Mouse (Mus musculus): ENCODE results near the gene Aebp1. TPM values are rescaled to one million over a fixed set of nuclear protein-coding genes. Genes with fewer than 3 reads are reported as not detected.
"Not testable (repeated sequence)": the region's sequence is repeated elsewhere in the genome, so short reads cannot be mapped to it uniquely, and the experiment has no call there.

Gene Aebp1
- polyA plus RNA-seq, 1 experiment from 2014 or later: 8.9 TPM

GRCm38 (mm10) chr11:5877921-5878526 is 16.3 kb downstream of the Aebp1 start, which contains the start of gene Pold2:
Gene Pold2 (minus strand): TSS chr11:5878292.
- Histone ChIP-seq H3K27ac (ENCODE audit: low read depth, low read length) (peak within 1 kb of the TSS; percentile 87), H3K9me3 (ENCODE audit: control insufficient read depth, low read length) (no peaks in the 10 kb centered on the region), H3K4me2 (ENCODE audit: low read depth) (peak within 1 kb of the TSS; percentile 61), H3K36me3 (ENCODE audit: control insufficient read depth, insufficient read depth, low read length) (peaks cover 7% of the 10 kb centered on the region; the same call in 1 of the 2 replicates), H3K4me1 (ENCODE audit: control insufficient read depth, insufficient read depth, low read length) (peaks cover 16% of the 10 kb centered on the region), H3K4me3 (ENCODE audit: low read depth, low read length) (peak within 1 kb of the TSS; percentile 49), H3K9ac (ENCODE audit: low read length) (peak within 1 kb of the TSS; percentile 54), H3K27me3 (ENCODE audit: control insufficient read depth, insufficient read depth, low read length) (no peaks in the 10 kb centered on the region)
- peak; percentile 99 for DNase-seq (ENCODE audit: low spot score)
- ATAC-seq (ENCODE audit: insufficient read depth, low FRiP score, low TSS enrichment): peak; percentile 99
- whole genome bisulfite sequencing: under 1% methylated on average over 52 of the region's 52 CpGs

- H3K9ac ChIP-seq (ENCODE audit: low read length): peak overlapping the region; percentile 54
- WGBS: 42% methylated on average over 8 of the region's 8 CpGs
- peak overlapping the region; percentile 87 for H3K27ac ChIP-seq (ENCODE audit: low read depth, low read length)
- no peaks in the 10 kb centered on the region for H3K9me3 ChIP-seq (ENCODE audit: control insufficient read depth, low read length)
- H3K4me3 ChIP-seq (ENCODE audit: low read depth, low read length): peak overlapping the region; percentile 49
- DNase-seq (ENCODE audit: low spot score): no peak
- ATAC-seq (ENCODE audit: insufficient read depth, low FRiP score, low TSS enrichment): no peak; the same call in 1 of the 2 replicates
- H3K27me3 ChIP-seq (ENCODE audit: control insufficient read depth, insufficient read depth, low read length): no peaks in the 10 kb centered on the region
- peaks cover 16% of the 10 kb centered on the region for H3K4me1 ChIP-seq (ENCODE audit: control insufficient read depth, insufficient read depth, low read length)
- H3K36me3 ChIP-seq (ENCODE audit: control insufficient read depth, insufficient read depth, low read length): peaks cover 5% of the 10 kb centered on the region; the same call in 1 of the 2 replicates
- H3K4me2 ChIP-seq (ENCODE audit: low read depth): peak overlapping the region; percentile 61
Measured at GRCm38 (mm10) chr11:5878661-5879060, 16.9 kb downstream of the Aebp1 start.

- no peaks in the 10 kb centered on the region for H3K27me3 ChIP-seq (ENCODE audit: control insufficient read depth, insufficient read depth, low read length)
- ATAC-seq (ENCODE audit: insufficient read depth, low FRiP score, low TSS enrichment): no peak
- 46% methylated on average over 5 of the region's 5 CpGs for WGBS
- no peak overlapping the region for H3K27ac ChIP-seq (ENCODE audit: low read depth, low read length)
- no peaks in the 10 kb centered on the region for H3K9me3 ChIP-seq (ENCODE audit: control insufficient read depth, low read length)
- no peak overlapping the region for H3K4me2 ChIP-seq (ENCODE audit: low read depth)
- peaks cover 1% of the 10 kb centered on the region; the same call in 1 of the 2 replicates for H3K36me3 ChIP-seq (ENCODE audit: control insufficient read depth, insufficient read depth, low read length)
- H3K4me3 ChIP-seq (ENCODE audit: low read depth, low read length): no peak overlapping the region
- no peak overlapping the region for H3K9ac ChIP-seq (ENCODE audit: low read length)
- H3K4me1 ChIP-seq (ENCODE audit: control insufficient read depth, insufficient read depth, low read length): peaks cover 16% of the 10 kb centered on the region
- peak; percentile 66 for DNase-seq (ENCODE audit: low spot score)
Measured at GRCm38 (mm10) chr11:5879905-5880304, 18.2 kb downstream of the Aebp1 start.

- Histone ChIP-seq H3K9ac (ENCODE audit: low read length) (no peak overlapping the region), H3K4me1 (ENCODE audit: control insufficient read depth, insufficient read depth, low read length) (peaks cover 17% of the 10 kb centered on the region), H3K4me3 (ENCODE audit: low read depth, low read length) (no peak overlapping the region), H3K9me3 (ENCODE audit: control insufficient read depth, low read length) (no peaks in the 10 kb centered on the region), H3K36me3 (ENCODE audit: control insufficient read depth, insufficient read depth, low read length) (no peaks in the 10 kb centered on the region), H3K4me2 (ENCODE audit: low read depth) (no peak overlapping the region), H3K27me3 (ENCODE audit: control insufficient read depth, insufficient read depth, low read length) (no peaks in the 10 kb centered on the region), H3K27ac (ENCODE audit: low read depth, low read length) (no peak overlapping the region)
- WGBS: 86% methylated on average over 8 of the region's 8 CpGs
- no peak for ATAC-seq (ENCODE audit: insufficient read depth, low FRiP score, low TSS enrichment)
- DNase-seq (ENCODE audit: low spot score): no peak
Measured at GRCm38 (mm10) chr11:5882518-5882917, 20.8 kb downstream of the Aebp1 start.

GRCm38 (mm10) chr11:5886187-5886586 is 24.4 kb downstream of the Aebp1 start:
- Histone ChIP-seq H3K36me3 (ENCODE audit: control insufficient read depth, insufficient read depth, low read length) (no peaks in the 10 kb centered on the region), H3K4me2 (ENCODE audit: low read depth) (no peak overlapping the region), H3K27me3 (ENCODE audit: control insufficient read depth, insufficient read depth, low read length) (no peaks in the 10 kb centered on the region), H3K4me3 (ENCODE audit: low read depth, low read length) (no peak overlapping the region), H3K9me3 (ENCODE audit: control insufficient read depth, low read length) (no peaks in the 10 kb centered on the region), H3K27ac (ENCODE audit: low read depth, low read length) (no peak overlapping the region; the same call in 1 of the 2 replicates), H3K4me1 (ENCODE audit: control insufficient read depth, insufficient read depth, low read length) (peaks cover 17% of the 10 kb centered on the region), H3K9ac (ENCODE audit: low read length) (no peak overlapping the region)
- ATAC-seq (ENCODE audit: insufficient read depth, low FRiP score, low TSS enrichment) (no peak), DNase-seq (ENCODE audit: low spot score) (peak; percentile 63)
- WGBS: 25% methylated on average over 9 of the region's 9 CpGs

GRCm38 (mm10) chr11:5887250-5887649 is 25.5 kb downstream of the Aebp1 start:
- H3K27ac ChIP-seq (ENCODE audit: low read depth, low read length): peak overlapping the region; percentile 64
- peak; percentile 46 for DNase-seq (ENCODE audit: low spot score)
- peaks cover 20% of the 10 kb centered on the region for H3K4me1 ChIP-seq (ENCODE audit: control insufficient read depth, insufficient read depth, low read length)
- H3K4me3 ChIP-seq (ENCODE audit: low read depth, low read length): no peak overlapping the region
- 23% methylated on average over 5 of the region's 5 CpGs for WGBS
- H3K36me3 ChIP-seq (ENCODE audit: control insufficient read depth, insufficient read depth, low read length): no peaks in the 10 kb centered on the region
- ATAC-seq (ENCODE audit: insufficient read depth, low FRiP score, low TSS enrichment): peak; percentile 23; the same call in 1 of the 2 replicates
- H3K27me3 ChIP-seq (ENCODE audit: control insufficient read depth, insufficient read depth, low read length): no peaks in the 10 kb centered on the region
- H3K4me2 ChIP-seq (ENCODE audit: low read depth): no peak overlapping the region
- H3K9ac ChIP-seq (ENCODE audit: low read length): no peak overlapping the region
- H3K9me3 ChIP-seq (ENCODE audit: control insufficient read depth, low read length): no peaks in the 10 kb centered on the region

- WGBS: 62% methylated on average over 5 of the region's 5 CpGs
- peaks cover 24% of the 10 kb centered on the region for H3K4me1 ChIP-seq (ENCODE audit: control insufficient read depth, insufficient read depth, low read length)
- ATAC-seq (ENCODE audit: insufficient read depth, low FRiP score, low TSS enrichment); H3K4me2 ChIP-seq (ENCODE audit: low read depth); DNase-seq (ENCODE audit: low spot score); H3K9me3 ChIP-seq (ENCODE audit: control insufficient read depth, low read length); H3K27me3 ChIP-seq (ENCODE audit: control insufficient read depth, insufficient read depth, low read length); H3K27ac ChIP-seq (ENCODE audit: low read depth, low read length); H3K4me3 ChIP-seq (ENCODE audit: low read depth, low read length); H3K36me3 ChIP-seq (ENCODE audit: control insufficient read depth, insufficient read depth, low read length); H3K9ac ChIP-seq (ENCODE audit: low read length): not testable (repeated sequence)
Measured at GRCm38 (mm10) chr11:5888563-5888962, 26.8 kb downstream of the Aebp1 start.

GRCm38 (mm10) chr11:5892151-5892591 is 30.4 kb downstream of the Aebp1 start:
- Histone ChIP-seq H3K4me2 (ENCODE audit: low read depth) (no peak overlapping the region), H3K9me3 (ENCODE audit: control insufficient read depth, low read length) (no peaks in the 10 kb centered on the region), H3K36me3 (ENCODE audit: control insufficient read depth, insufficient read depth, low read length) (no peaks in the 10 kb centered on the region), H3K9ac (ENCODE audit: low read length) (no peak overlapping the region), H3K4me3 (ENCODE audit: low read depth, low read length) (no peak overlapping the region), H3K27ac (ENCODE audit: low read depth, low read length) (peak overlapping the region; percentile 34; the same call in 1 of the 2 replicates), H3K4me1 (ENCODE audit: control insufficient read depth, insufficient read depth, low read length) (peaks cover 18% of the 10 kb centered on the region), H3K27me3 (ENCODE audit: control insufficient read depth, insufficient read depth, low read length) (no peaks in the 10 kb centered on the region)
- DNase-seq (ENCODE audit: low spot score) (no peak), ATAC-seq (ENCODE audit: insufficient read depth, low FRiP score, low TSS enrichment) (no peak)
- 51% methylated on average over 8 of the region's 8 CpGs for WGBS

All from neural tube, embryonic 11.5 days (tissue).